Mouse (Mus musculus) liver, embryonic 16.5 days (tissue): ENCODE results near the gene Jun. TPM values are rescaled to one million over a fixed set of nuclear protein-coding genes. Genes with fewer than 3 reads are reported as not detected.

Source experiments
- ATAC-seq: fragments of 200-750 bp; cut with Nextera tagmentation; 2 replicates; pipeline ENCODE4 v1.8.0; 2017; ENCODE audit warnings: low read depth, mild to moderate bottlenecking, moderate number of reproducible peaks, moderate library complexity
- H3K27ac ChIP-seq: fragments of 300-500 bp; sonication (generic); 2 replicates; pipeline ENCODE4 v1.5.1; 2014; ENCODE audit warnings: mild to moderate bottlenecking, low read length
- H3K27me3 ChIP-seq: fragments of 300-500 bp; sonication (generic); 2 replicates; pipeline ENCODE4 v1.6.1; 2014; ENCODE audit warnings: low read depth, low read length, mixed read lengths; ENCODE audit not compliant: control insufficient read depth, insufficient read depth
- H3K36me3 ChIP-seq: fragments of 300-500 bp; sonication (generic); 2 replicates; pipeline ENCODE4 v1.6.1; 2014; ENCODE audit warnings: mild to moderate bottlenecking; ENCODE audit not compliant: control insufficient read depth, insufficient read depth
- H3K4me1 ChIP-seq: fragments of 300-500 bp; sonication (generic); 2 replicates; pipeline ENCODE4 v1.6.1; 2014; ENCODE audit warnings: low read depth, low read length, mixed read lengths; ENCODE audit not compliant: control insufficient read depth
- H3K4me2 ChIP-seq: fragments of 300-500 bp; sonication (generic); 2 replicates; pipeline ENCODE4 v1.6.1; 2014; ENCODE audit warnings: low read depth, low read length, mixed read lengths
- H3K4me3 ChIP-seq: fragments of 300-500 bp; sonication (generic); 2 replicates; pipeline ENCODE4 v1.5.1; 2014; ENCODE audit warnings: low read depth, mild to moderate bottlenecking, low read length
- H3K9ac ChIP-seq: fragments of 300-500 bp; sonication (generic); 2 replicates; pipeline ENCODE4 v1.6.1; 2014; ENCODE audit warnings: low read depth, low read length
- H3K9me3 ChIP-seq: fragments of 300-500 bp; sonication (generic); replicated peaks from 2 replicates; pipeline ENCODE4 v1.6.1; 2016; ENCODE audit warnings: low read length; ENCODE audit not compliant: control insufficient read depth
- WGBS: fragments of 180-500 bp; shearing (Covaris S2); extraction: QIAGEN DNeasy Blood & Tissue Kit; methylation state at CpG from one replicate; pipeline ENCODE4 v1.1.7; 2014; ENCODE audit not compliant: insufficient replicate concordance; 5-methylcytosine and 5-hydroxymethylcytosine counted together
- polyA plus RNA-seq: library from polyadenylated mRNA; unstranded; fragments of >200 nt; fragmentation: Nextera tagmentation; extraction: Ambion mirVana; gene quantifications from 2 replicates; pipeline ENCODE4 v1.2.1, GENCODE M21; 2015

Jun gene
- polyA plus RNA-seq, result 4.5 and 5.5 TPM in 2 replicates

DNA sequence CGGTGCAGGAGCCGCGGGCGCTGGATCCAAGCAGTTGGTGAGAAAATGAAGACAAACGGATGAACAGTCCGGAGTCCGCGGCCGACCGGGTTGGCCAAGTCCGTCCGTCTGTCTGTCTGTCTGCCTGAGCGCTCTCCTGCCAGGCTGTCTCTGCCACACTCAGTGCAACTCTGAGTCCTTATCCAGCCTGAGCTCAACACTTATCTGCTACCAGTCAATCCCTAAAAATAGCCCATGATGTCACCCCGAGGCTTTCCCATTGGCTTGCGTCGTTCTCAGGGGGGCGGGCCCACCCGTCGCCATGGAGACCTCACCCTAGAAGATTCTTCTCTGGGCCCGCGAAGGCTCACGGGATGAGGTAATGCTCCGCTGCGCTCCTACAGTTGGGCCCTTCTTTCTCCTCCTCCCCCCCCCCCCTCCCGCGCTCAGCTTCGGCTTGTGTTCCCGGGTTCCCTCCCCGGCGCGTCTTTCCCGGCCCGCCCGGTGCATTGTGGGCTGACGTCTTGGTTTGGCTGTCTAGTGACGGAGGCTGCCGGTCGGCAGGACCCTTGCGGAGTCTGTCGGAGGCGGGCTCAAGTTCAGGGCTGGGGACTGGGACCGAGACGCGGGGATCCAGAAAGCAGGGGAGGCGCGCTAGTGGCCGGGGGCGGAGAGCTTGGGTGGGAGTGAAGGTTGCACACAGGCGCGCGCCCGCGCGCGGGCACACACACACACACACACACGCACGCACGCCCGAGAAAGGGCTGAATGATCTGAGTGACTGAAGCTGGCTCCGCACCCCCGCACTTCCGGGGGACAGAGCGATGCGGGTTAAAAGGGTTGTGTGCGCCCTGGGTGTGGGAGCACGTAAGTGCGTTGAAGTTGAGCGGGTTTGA, at the start of gene Jun:
Jun (minus strand) TSS at position 198 of the 875 bp plus-strand sequence.
- Histone ChIP-seq H3K4me3 (peak within 1 kb of the TSS; percentile 66), H3K4me1 (peaks cover 5% of the 10 kb centered on the region; the same call in 1 of the 2 replicates), H3K27me3 (peaks cover 43% of the 10 kb centered on the region), H3K4me2 (peak within 1 kb of the TSS; percentile 64), H3K9ac (peak within 1 kb of the TSS; percentile 73), H3K27ac (peak within 1 kb of the TSS; percentile 89), H3K9me3 (no peaks in the 10 kb centered on the region), H3K36me3 (no peaks in the 10 kb centered on the region)
- ATAC-seq, result peak; percentile 82
- under 1% methylated on average over 66 of the region's 68 CpGs for WGBS

DNA sequence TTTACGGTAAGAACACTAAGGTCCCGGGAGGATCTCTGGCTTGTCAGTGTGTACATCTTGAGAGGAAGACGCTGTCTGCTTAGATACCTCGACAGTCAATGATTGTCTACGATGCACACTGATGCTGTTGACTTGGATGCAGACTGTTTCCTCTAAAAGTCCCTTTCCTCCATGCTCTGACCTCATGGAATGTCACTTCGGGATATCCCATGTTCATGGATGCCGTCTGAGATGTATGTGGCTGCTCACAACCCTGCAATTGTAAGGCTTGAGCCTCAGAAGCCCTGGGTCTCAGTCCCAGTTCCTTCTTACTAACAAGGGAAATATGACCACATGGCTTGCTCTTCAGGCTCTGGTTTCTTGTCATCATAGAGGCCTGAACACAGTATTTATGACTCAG, 49.7 kb upstream of the Jun start:
- Histone ChIP-seq H3K9me3 (no peaks in the 10 kb centered on the region), H3K27me3 (no peaks in the 10 kb centered on the region), H3K27ac (no peak overlapping the region), H3K36me3 (no peaks in the 10 kb centered on the region), H3K4me1 (no peaks in the 10 kb centered on the region), H3K4me2 (no peak overlapping the region), H3K4me3 (no peak overlapping the region), H3K9ac (no peak overlapping the region)
- WGBS, result 76% methylated on average over 7 of the region's 7 CpGs
- no peak for ATAC-seq

DNA sequence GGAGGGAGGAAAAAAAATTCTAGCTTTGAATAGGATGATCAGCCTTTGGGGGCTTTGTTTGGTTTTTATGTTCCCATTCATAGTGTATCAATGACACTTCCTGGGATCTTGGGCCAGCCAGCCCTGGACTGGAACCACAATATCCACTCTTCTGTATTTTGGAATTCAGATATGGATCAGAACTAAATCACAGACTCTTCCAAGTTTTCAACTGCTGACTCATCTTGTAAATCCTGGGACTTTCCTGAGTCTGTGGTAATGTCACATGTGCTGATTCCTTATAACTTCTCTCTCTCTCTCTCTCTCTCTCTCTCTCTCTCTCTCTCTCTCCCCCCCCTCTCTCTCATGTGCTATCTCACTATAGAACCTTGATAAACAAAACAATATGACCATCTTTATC, 48.7 kb upstream of the Jun start:
- Histone ChIP-seq H3K4me3 (no peak overlapping the region), H3K27ac (no peak overlapping the region)

DNA sequence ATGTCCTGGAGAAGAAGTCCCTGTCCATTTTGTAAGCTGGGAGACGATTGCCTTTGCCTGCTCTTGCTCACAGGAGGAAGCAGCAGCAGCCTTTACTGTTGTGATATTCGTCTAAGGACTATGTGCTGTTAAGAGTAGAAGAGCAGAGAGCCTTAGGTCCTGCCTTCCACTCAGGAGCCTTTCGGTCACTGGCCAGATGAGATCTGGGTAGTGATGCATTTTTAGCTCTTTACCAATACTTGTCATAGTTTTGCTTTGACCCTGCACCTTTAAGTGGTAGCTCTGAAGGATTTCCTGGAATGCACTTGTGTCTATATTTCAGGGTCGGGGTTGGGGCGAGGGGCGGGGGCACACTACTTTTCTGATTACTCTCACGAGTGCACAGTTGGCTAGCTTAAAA, 47.4 kb upstream of the Jun start:
- Histone ChIP-seq H3K36me3 (no peaks in the 10 kb centered on the region), H3K27ac (no peak overlapping the region), H3K4me2 (no peak overlapping the region), H3K9me3 (no peaks in the 10 kb centered on the region), H3K4me3 (no peak overlapping the region), H3K27me3 (no peaks in the 10 kb centered on the region), H3K9ac (no peak overlapping the region), H3K4me1 (no peaks in the 10 kb centered on the region)
- ATAC-seq, result no peak
- WGBS, result 49% methylated on average over 7 of the region's 7 CpGs

More for the DNA sequence above, 48.7 kb upstream of the Jun start:
- Histone ChIP-seq H3K9ac (no peak overlapping the region), H3K4me1 (no peaks in the 10 kb centered on the region), H3K27me3 (no peaks in the 10 kb centered on the region), H3K4me2 (no peak overlapping the region), H3K9me3 (no peaks in the 10 kb centered on the region), H3K36me3 (no peaks in the 10 kb centered on the region)
- ATAC-seq, result no peak

DNA sequence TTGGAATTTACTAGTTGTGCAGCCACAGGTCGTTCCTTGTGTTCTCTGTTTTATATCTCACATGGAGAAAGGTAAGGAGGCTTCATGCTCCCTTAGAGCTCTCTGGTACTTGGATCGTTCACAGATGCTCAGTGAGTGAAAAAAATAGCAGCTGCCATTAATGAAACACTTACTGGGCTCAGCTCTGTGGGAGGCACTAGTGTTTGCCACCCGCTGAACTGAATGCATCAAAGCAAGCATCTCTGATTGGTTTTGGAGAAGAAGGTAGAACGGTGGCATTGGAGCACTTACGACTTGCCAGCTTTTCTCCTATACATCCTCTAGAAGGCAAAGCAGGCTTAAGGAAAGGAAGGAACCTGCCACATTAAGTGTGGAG, 46.7 kb upstream of the Jun start:
- ATAC-seq, result no peak
- Histone ChIP-seq H3K27me3 (no peaks in the 10 kb centered on the region), H3K27ac (no peak overlapping the region), H3K9ac (no peak overlapping the region), H3K4me2 (no peak overlapping the region), H3K36me3 (no peaks in the 10 kb centered on the region), H3K4me3 (no peak overlapping the region), H3K4me1 (no peaks in the 10 kb centered on the region), H3K9me3 (no peaks in the 10 kb centered on the region)
- 59% methylated on average over 5 of the region's 5 CpGs for WGBS

DNA sequence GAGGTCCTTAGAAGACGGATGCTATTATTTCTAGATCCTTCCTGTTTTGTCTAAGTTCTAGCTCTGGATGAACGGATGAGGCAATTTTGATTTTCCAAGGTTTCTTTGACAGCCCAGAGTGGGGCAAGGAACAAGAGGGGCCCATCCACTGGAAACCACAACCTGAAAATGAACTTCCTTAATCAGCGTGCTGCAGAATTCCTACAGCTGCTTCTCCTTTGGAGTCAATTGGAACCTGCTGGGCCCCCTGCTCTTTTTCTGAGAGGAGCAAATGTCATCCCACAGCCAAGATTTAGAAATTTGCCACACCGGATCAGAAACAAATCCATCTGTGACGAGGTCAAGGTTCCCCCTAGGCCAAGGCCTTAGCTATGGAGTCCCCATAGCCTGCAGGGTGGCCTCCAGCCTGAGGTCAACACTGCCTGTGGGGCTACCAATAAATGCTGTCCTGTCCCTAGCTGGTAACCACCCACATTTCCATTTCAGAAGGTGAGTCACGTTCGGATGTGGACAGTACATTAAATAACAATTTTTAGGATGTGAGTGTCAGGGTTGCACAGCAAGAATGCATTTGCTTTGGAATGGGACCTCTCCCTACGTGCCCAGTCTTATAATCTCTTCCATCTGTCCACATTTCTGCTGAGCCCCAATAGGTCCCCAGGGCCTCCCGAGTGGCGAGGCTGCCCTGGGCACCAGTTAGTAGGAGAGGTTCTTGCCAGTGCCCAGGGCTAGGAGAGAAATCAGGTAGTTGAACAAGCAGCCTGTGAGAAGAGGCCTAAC, 46.1 kb upstream of the Jun start:
- no peak for ATAC-seq
- no peaks in the 10 kb centered on the region for H3K36me3 ChIP-seq
- H3K27me3 ChIP-seq, result no peaks in the 10 kb centered on the region
- H3K9ac ChIP-seq, result no peak overlapping the region
- no peak overlapping the region for H3K4me2 ChIP-seq
- no peaks in the 10 kb centered on the region for H3K9me3 ChIP-seq
- no peak overlapping the region for H3K4me3 ChIP-seq
- WGBS, result 52% methylated on average over 10 of the region's 10 CpGs
- H3K4me1 ChIP-seq, result no peaks in the 10 kb centered on the region
- no peak overlapping the region for H3K27ac ChIP-seq

DNA sequence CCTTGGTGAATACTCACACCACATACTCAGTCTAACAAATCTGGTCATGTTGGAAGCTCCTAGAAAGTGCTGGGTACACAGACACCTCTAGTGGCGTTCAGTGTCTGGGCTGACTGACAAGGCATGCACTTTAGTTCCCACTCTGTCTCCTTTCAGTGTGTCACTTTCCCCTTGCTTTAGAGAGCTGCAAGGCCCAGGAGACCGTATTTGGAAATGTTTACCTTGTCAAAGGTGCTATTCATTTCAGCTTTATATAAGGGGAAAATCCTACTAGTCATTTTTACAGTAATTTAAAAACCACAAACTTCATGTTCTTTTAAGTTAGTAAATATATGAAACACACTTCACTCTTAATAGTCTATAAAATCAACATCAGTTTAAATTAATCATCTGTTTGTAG, 44.7 kb upstream of the Jun start:
- no peak overlapping the region for H3K4me3 ChIP-seq
- no peak overlapping the region for H3K9ac ChIP-seq
- H3K27me3 ChIP-seq, result no peaks in the 10 kb centered on the region
- H3K9me3 ChIP-seq, result no peaks in the 10 kb centered on the region
- H3K36me3 ChIP-seq, result no peaks in the 10 kb centered on the region
- WGBS, result 53% methylated on average over 2 of the region's 2 CpGs
- ATAC-seq, result no peak
- no peak overlapping the region for H3K4me2 ChIP-seq
- no peaks in the 10 kb centered on the region for H3K4me1 ChIP-seq
- H3K27ac ChIP-seq, result no peak overlapping the region

DNA sequence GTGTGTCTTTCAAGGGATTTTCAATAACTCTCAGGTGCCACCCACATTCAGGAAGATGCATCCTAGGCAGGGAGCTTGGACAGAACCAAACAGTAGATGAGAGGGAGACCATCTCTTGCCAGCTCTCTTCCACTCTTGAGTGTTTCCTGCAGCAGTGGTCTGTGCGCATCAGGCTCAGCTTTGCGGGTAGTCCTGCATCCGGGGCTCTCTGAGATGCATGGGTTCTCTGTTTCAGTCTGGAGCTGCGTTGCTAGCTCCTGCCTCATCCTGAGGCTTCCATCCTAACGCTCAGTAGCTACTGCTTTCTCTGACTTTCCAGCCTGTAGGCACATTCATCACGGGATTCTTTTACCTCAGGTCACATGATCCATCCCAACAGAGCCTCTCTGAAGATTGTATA, 43.9 kb upstream of the Jun start:
- H3K4me2 ChIP-seq, result no peak overlapping the region
- no peak overlapping the region for H3K4me3 ChIP-seq
- no peak overlapping the region for H3K9ac ChIP-seq
- H3K27me3 ChIP-seq, result no peaks in the 10 kb centered on the region
- no peak for ATAC-seq
- 69% methylated on average over 6 of the region's 6 CpGs for WGBS
- no peak overlapping the region for H3K27ac ChIP-seq
- no peaks in the 10 kb centered on the region for H3K36me3 ChIP-seq
- H3K4me1 ChIP-seq, result no peaks in the 10 kb centered on the region
- no peaks in the 10 kb centered on the region for H3K9me3 ChIP-seq

DNA sequence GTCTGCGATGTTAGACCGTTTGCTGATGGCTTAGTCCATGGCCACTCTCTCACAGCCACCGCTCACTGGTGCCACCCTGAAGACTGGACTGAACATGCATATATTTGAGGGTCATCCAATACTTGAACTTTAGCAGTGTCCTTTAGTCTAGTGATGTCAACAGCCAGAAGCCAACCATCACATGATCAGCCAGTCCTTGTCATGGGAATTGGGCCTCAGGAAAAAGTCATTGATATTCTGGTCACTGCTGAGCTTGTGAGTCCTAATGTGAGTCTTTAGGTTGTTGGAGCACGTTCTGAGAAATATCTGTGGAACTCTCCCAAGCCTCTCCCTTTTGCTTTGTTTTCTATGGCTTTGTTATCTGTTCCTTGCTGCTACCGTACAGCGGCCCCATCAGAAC, 43.3 kb upstream of the Jun start:
- H3K4me1 ChIP-seq, result no peaks in the 10 kb centered on the region
- H3K9me3 ChIP-seq, result no peaks in the 10 kb centered on the region
- WGBS, result 73% methylated on average over 6 of the region's 6 CpGs
- no peaks in the 10 kb centered on the region for H3K27me3 ChIP-seq
- no peak overlapping the region for H3K9ac ChIP-seq
- no peak overlapping the region for H3K4me2 ChIP-seq
- H3K27ac ChIP-seq, result no peak overlapping the region
- H3K36me3 ChIP-seq, result no peaks in the 10 kb centered on the region
- no peak overlapping the region for H3K4me3 ChIP-seq
- no peak for ATAC-seq
